Mouse (Mus musculus) limb, embryonic 14.5 days (tissue): ENCODE results near the gene Dnajc28. TPM values are rescaled to one million over a fixed set of nuclear protein-coding genes. Genes with fewer than 3 reads are reported as not detected.

Experiments used
- ATAC-seq: fragments of 200-750 bp; cut with Nextera tagmentation; 2 replicates; pipeline ENCODE4 v1.8.0; 2017; ENCODE audit warnings: low read depth, moderate number of reproducible peaks, moderate TSS enrichment; ENCODE audit not compliant: low FRiP score
- DNase-seq: peaks from one replicate; pipeline ENCODE4 v3.0.0-alpha.2; 2015; ENCODE audit warnings: low spot score
- H3K27ac ChIP-seq: fragments of 300-500 bp; sonication (generic); replicated peaks from 2 replicates; pipeline ENCODE4 v1.5.1; 2014; ENCODE audit warnings: low read depth, mild to moderate bottlenecking, low read length, moderate library complexity, mixed read lengths
- H3K27me3 ChIP-seq: fragments of 300-500 bp; sonication (generic); 2 replicates; pipeline ENCODE4 v1.6.1; 2014; ENCODE audit warnings: low read length, mixed read lengths; ENCODE audit not compliant: control insufficient read depth, insufficient read depth
- H3K36me3 ChIP-seq: fragments of 300-500 bp; sonication (generic); 2 replicates; pipeline ENCODE4 v1.6.1; 2014; ENCODE audit warnings: mild to moderate bottlenecking, low read length, moderate library complexity, mixed read lengths; ENCODE audit not compliant: control insufficient read depth, insufficient read depth
- H3K4me1 ChIP-seq: fragments of 300-500 bp; sonication (generic); 2 replicates; pipeline ENCODE4 v1.6.1; 2014; ENCODE audit warnings: antibody characterized with exemption, low read length, mixed read lengths; ENCODE audit not compliant: control insufficient read depth, insufficient read depth
- H3K4me2 ChIP-seq: fragments of 300-500 bp; sonication (generic); replicated peaks from 2 replicates; pipeline ENCODE4 v1.6.1; 2014; ENCODE audit warnings: low read depth, mild to moderate bottlenecking, low read length, moderate library complexity; ENCODE audit not compliant: severe bottlenecking
- H3K4me3 ChIP-seq: fragments of 300-500 bp; sonication (generic); replicated peaks from 2 replicates; pipeline ENCODE4 v1.5.1; 2014; ENCODE audit warnings: low read length
- H3K9ac ChIP-seq: fragments of 300-500 bp; sonication (generic); 2 replicates; pipeline ENCODE4 v1.6.1; 2014; ENCODE audit warnings: mild to moderate bottlenecking, low read depth, low read length, moderate library complexity; ENCODE audit not compliant: severe bottlenecking
- H3K9me3 ChIP-seq: fragments of 300-500 bp; sonication (generic); 2 replicates; pipeline ENCODE4 v1.6.1; 2016; ENCODE audit warnings: low read length; ENCODE audit not compliant: control insufficient read depth
- POLR2A ChIP-seq: fragments of 200-500 bp; IDR thresholded peaks from 2 replicates; pipeline ENCODE4 v1.8.0; 2012; ENCODE audit warnings: inconsistent platforms, mild to moderate bottlenecking, moderate library complexity, borderline replicate concordance; ENCODE audit not compliant: insufficient read depth, insufficient read length; ENCODE audit errors: extremely low read depth
- WGBS: fragments of 180-500 bp; shearing (Covaris S2); extraction: QIAGEN DNeasy Blood & Tissue Kit; methylation state at CpG from one replicate; pipeline ENCODE4 v1.1.7; 2014; 5-methylcytosine and 5-hydroxymethylcytosine counted together
- polyA plus RNA-seq, 2 experiments: library from polyadenylated mRNA; depleted of rRNA in 1 of 2; stranded (reverse) in 1 of 2; unstranded in 1 of 2; fragments of >200 nt; fragmentation: Nextera tagmentation in 1 of 2; extraction: Ambion mirVana in 1 of 2; gene quantifications; 2 replicates each; pipeline versions ENCODE4 v1.2.1 to v1.2.3; 2012 to 2014

Dnajc28 gene
- polyA plus RNA-seq (2012; rRNA removed) = 1.1 and 1.7 TPM in 2 replicates
- polyA plus RNA-seq (2014; fragmentation: Nextera tagmentation; extraction: Ambion mirVana) = 2.9 and 3.2 TPM in 2 replicates

DNA sequence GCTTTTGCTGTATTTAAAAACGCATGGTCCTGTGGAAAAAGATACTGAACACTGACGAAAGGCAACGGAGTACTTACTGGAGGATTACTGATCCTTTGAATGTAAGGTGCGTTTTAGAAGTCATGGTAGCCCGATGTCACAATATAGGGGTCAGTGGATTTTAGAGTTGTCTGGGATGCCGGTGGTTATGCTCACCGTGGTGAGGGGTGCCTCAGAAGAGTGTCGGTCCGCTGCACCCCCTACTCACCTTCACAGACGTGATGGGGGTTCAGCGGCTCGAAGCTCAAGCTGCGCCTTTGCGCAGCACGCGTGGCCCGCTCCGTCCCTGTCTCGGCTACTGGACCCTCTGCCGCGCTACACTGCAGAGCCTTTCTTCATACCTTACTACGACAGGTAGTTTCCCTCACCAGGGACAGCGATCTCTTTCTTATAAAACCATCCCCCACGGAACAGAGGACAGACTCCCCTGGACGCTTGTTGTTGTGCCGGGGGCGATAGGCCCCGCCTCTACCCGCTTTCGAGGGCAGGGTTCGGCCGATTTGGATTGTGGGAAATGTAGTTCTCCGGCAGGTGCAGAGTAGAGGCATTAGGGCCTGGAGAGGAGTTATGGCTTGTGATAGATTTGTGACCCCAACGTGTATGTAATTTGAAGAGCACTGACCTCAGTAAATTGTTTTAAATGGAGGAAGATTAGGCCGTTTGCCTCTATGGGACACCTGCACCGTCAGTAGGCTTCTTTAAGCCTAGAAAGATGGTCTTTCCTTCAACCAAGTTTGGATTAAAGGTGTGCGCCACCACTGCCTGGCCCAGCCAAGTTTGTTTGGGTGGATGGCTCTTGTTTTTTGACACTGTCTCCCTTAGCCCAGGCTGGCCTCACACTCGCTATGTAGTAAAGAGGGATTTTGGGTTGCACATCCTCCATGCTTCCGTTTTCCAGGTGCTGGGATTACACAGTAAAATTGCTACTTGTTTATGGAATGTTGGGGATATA lies at the start of gene Dnajc28:
Dnajc28 (minus strand) TSS at position 516 of the 991 bp plus-strand sequence.
- Histone ChIP-seq H3K9ac (peak within 1 kb of the TSS; percentile 62), H3K4me1 (no peaks in the 10 kb centered on the region), H3K27ac (no peak within 1 kb of the TSS), H3K4me2 (peak within 1 kb of the TSS; percentile 74), H3K36me3 (peaks cover 38% of the 10 kb centered on the region), H3K27me3 (no peaks in the 10 kb centered on the region), H3K4me3 (peak within 1 kb of the TSS; percentile 59), H3K9me3 (no peaks in the 10 kb centered on the region)
- WGBS = 9% methylated on average over 39 of the region's 39 CpGs
- ATAC-seq (peak; percentile 90), DNase-seq (peak; percentile 74)
- no peak for TF ChIP-seq POLR2A

- Histone ChIP-seq H3K9ac (no peak overlapping the region), H3K9me3 (no peaks in the 10 kb centered on the region), H3K4me1 (no peaks in the 10 kb centered on the region), H3K27me3 (no peaks in the 10 kb centered on the region), H3K4me3 (no peak overlapping the region), H3K36me3 (peaks cover 95% of the 10 kb centered on the region), H3K4me2 (no peak overlapping the region), H3K27ac (no peak overlapping the region)
- DNase-seq (no peak), ATAC-seq (no peak)
- TF ChIP-seq POLR2A = no peak
- 95% methylated on average over 3 of the region's 3 CpGs for WGBS
These were observed 45.0 kb upstream of the Dnajc28 start for GRCm38 (mm10) chr16:91663795-91664194.

DNA sequence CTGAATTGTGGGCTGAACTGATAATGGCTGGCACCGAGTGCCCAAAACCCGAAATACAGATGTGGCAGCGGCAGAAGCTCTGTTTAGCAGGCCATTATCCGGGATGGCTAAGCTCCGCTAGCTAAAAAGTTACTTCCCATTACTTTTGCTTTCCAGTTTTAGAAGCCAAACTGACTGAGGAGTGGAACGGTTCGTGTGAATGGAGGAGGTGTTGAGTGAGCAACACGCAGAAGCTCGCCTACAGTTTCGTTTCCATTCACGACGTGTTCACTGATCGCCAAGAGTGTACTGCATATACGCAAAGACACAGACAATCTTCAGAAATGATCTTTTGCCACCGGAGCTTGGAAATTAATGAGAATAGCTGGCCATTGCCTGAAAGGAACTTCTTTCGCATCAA lies 43.5 kb upstream of the Dnajc28 start:
- WGBS = 94% methylated on average over 16 of the region's 16 CpGs
- peaks cover 98% of the 10 kb centered on the region for H3K36me3 ChIP-seq

GRCm38 (mm10) chr16:91661397-91661796 lies 42.6 kb upstream of the Dnajc28 start:
- no peak overlapping the region for H3K4me3 ChIP-seq
- no peak for ATAC-seq
- no peaks in the 10 kb centered on the region for H3K9me3 ChIP-seq
- H3K4me1 ChIP-seq = no peaks in the 10 kb centered on the region
- WGBS = 91% methylated on average over 1 of the region's 1 CpGs
- DNase-seq = no peak
- peaks cover 98% of the 10 kb centered on the region for H3K36me3 ChIP-seq
- no peak overlapping the region for H3K4me2 ChIP-seq
- H3K27ac ChIP-seq = no peak overlapping the region
- no peak overlapping the region for H3K9ac ChIP-seq
- no peaks in the 10 kb centered on the region for H3K27me3 ChIP-seq
- TF ChIP-seq POLR2A = no peak

More for the DNA sequence above, 43.5 kb upstream of the Dnajc28 start:
- Histone ChIP-seq H3K4me1 (no peaks in the 10 kb centered on the region), H3K4me2 (no peak overlapping the region), H3K27me3 (no peaks in the 10 kb centered on the region), H3K27ac (0 out of 2 replicates have a peak overlapping the region, but pooled peaks have one; percentile 13), H3K4me3 (no peak overlapping the region), H3K9me3 (no peaks in the 10 kb centered on the region), H3K9ac (no peak overlapping the region)
- ATAC-seq (no peak), DNase-seq (no peak)
- no peak for TF ChIP-seq POLR2A

GRCm38 (mm10) chr16:91659798-91660197 lies 41.0 kb upstream of the Dnajc28 start:
- Histone ChIP-seq H3K9ac (no peak overlapping the region), H3K27me3 (no peaks in the 10 kb centered on the region), H3K4me1 (no peaks in the 10 kb centered on the region), H3K9me3 (no peaks in the 10 kb centered on the region), H3K4me3 (no peak overlapping the region), H3K27ac (no peak overlapping the region), H3K36me3 (peaks cover 98% of the 10 kb centered on the region), H3K4me2 (no peak overlapping the region)
- TF ChIP-seq POLR2A = no peak
- DNase-seq (no peak), ATAC-seq (no peak)
- 97% methylated on average over 20 of the region's 20 CpGs for WGBS
